Mouse (Mus musculus) intestine, postnatal 0 days (tissue): Measurements from ENCODE around the gene Apobec1. TPM values are rescaled to one million over a fixed set of nuclear protein-coding genes. Genes with fewer than 3 reads are reported as not detected.

Source experiments
- ATAC-seq: fragments of 200-750 bp; cut with Nextera tagmentation; 2 replicates; pipeline ENCODE4 v1.8.0; 2017; ENCODE audit warnings: mild to moderate bottlenecking, moderate TSS enrichment, moderate library complexity
- H3K27ac ChIP-seq: fragments of 300-500 bp; sonication (generic); 2 replicates; pipeline ENCODE4 v1.5.1; 2014; ENCODE audit warnings: mild to moderate bottlenecking, low read depth, low read length, moderate library complexity
- H3K27me3 ChIP-seq: fragments of 300-500 bp; sonication (generic); replicated peaks from 2 replicates; pipeline ENCODE4 v1.6.1; 2014; ENCODE audit warnings: low read length, mixed read lengths; ENCODE audit not compliant: control insufficient read depth, insufficient read depth
- H3K36me3 ChIP-seq: fragments of 300-500 bp; sonication (generic); 2 replicates; pipeline ENCODE4 v1.6.1; 2014; ENCODE audit warnings: mild to moderate bottlenecking, moderate library complexity; ENCODE audit not compliant: control insufficient read depth, insufficient read depth
- H3K4me1 ChIP-seq: fragments of 300-500 bp; sonication (generic); replicated peaks from 2 replicates; pipeline ENCODE4 v1.6.1; 2014; ENCODE audit warnings: antibody characterized with exemption, low read length, mixed read lengths; ENCODE audit not compliant: control insufficient read depth, insufficient read depth
- H3K4me2 ChIP-seq: fragments of 300-500 bp; sonication (generic); replicated peaks from 2 replicates; pipeline ENCODE4 v1.6.1; 2014; ENCODE audit warnings: low read depth, mild to moderate bottlenecking, moderate library complexity
- H3K4me3 ChIP-seq: fragments of 300-500 bp; sonication (generic); 2 replicates; pipeline ENCODE4 v1.5.1; 2014; ENCODE audit warnings: low read depth, low read length
- H3K9ac ChIP-seq: fragments of 300-500 bp; sonication (generic); 2 replicates; pipeline ENCODE4 v1.6.1; 2014; ENCODE audit warnings: mild to moderate bottlenecking, low read depth, low read length
- H3K9me3 ChIP-seq: fragments of 300-500 bp; sonication (generic); 2 replicates; pipeline ENCODE4 v1.6.1; 2016; ENCODE audit warnings: mixed run types; ENCODE audit not compliant: control insufficient read depth
- CTCF ChIP-seq: sonication (generic); IDR thresholded peaks from 2 replicates; pipeline ENCODE4 v1.5.1; 2016; ENCODE audit warnings: low read depth, mild to moderate bottlenecking, control low read depth, antibody characterized with exemption, moderate library complexity
- WGBS: fragments of 180-500 bp; shearing (Covaris S2); extraction: QIAGEN DNeasy Blood & Tissue Kit; methylation state at CpG from one replicate; pipeline ENCODE4 v1.1.7; 2014; 5-methylcytosine and 5-hydroxymethylcytosine counted together
- polyA plus RNA-seq: library from polyadenylated mRNA; unstranded; fragments of >200 nt; fragmentation: Nextera tagmentation; extraction: Ambion mirVana; gene quantifications from 2 replicates; pipeline ENCODE4 v1.2.1, GENCODE M21; 2015

The Apobec1 gene
- polyA plus RNA-seq, 1 experiment from 2014 or later: 26.0 TPM

- no peaks in the 10 kb centered on the region for H3K4me1 ChIP-seq
- H3K9me3 ChIP-seq: no peaks in the 10 kb centered on the region
- ATAC-seq: no peak
- WGBS: 87% methylated on average over 6 of the region's 6 CpGs
- no peaks in the 10 kb centered on the region for H3K36me3 ChIP-seq
- TF ChIP-seq CTCF: no peak
- no peak overlapping the region for H3K4me2 ChIP-seq
- H3K27ac ChIP-seq: no peak overlapping the region
- H3K9ac ChIP-seq: no peak overlapping the region
- H3K4me3 ChIP-seq: no peak overlapping the region
- H3K27me3 ChIP-seq: no peaks in the 10 kb centered on the region
Measured at GRCm38 (mm10) chr6:122621066-122621465, 18.8 kb upstream of the Apobec1 start.

- H3K27ac ChIP-seq: no peak overlapping the region
- 59% methylated on average over 3 of the region's 3 CpGs for WGBS
- H3K9me3 ChIP-seq: no peaks in the 10 kb centered on the region
- ATAC-seq: no peak
- no peak overlapping the region for H3K9ac ChIP-seq
- no peak overlapping the region for H3K4me2 ChIP-seq
- H3K36me3 ChIP-seq: no peaks in the 10 kb centered on the region
- no peaks in the 10 kb centered on the region for H3K27me3 ChIP-seq
- H3K4me1 ChIP-seq: no peaks in the 10 kb centered on the region
- no peak overlapping the region for H3K4me3 ChIP-seq
- TF ChIP-seq CTCF: no peak
Measured at GRCm38 (mm10) chr6:122616022-122616421, 13.8 kb upstream of the Apobec1 start.

- H3K9me3 ChIP-seq: no peaks in the 10 kb centered on the region
- TF ChIP-seq CTCF: peak; percentile 67
- no peak overlapping the region for H3K9ac ChIP-seq
- no peaks in the 10 kb centered on the region for H3K36me3 ChIP-seq
- no peak for ATAC-seq
- H3K4me1 ChIP-seq: peaks cover 3% of the 10 kb centered on the region; the same call in 1 of the 2 replicates
- 63% methylated on average over 2 of the region's 2 CpGs for WGBS
- no peak overlapping the region for H3K27ac ChIP-seq
- no peaks in the 10 kb centered on the region for H3K27me3 ChIP-seq
- H3K4me2 ChIP-seq: no peak overlapping the region
- no peak overlapping the region for H3K4me3 ChIP-seq
Measured at GRCm38 (mm10) chr6:122614047-122614446, 11.8 kb upstream of the Apobec1 start.

GRCm38 (mm10) chr6:122612426-122612825 lies 10.2 kb upstream of the Apobec1 start:
- 76% methylated on average over 4 of the region's 4 CpGs for WGBS
- H3K27ac ChIP-seq: no peak overlapping the region
- no peak for ATAC-seq
- H3K4me2 ChIP-seq: no peak overlapping the region
- peaks cover 3% of the 10 kb centered on the region; the same call in 1 of the 2 replicates for H3K4me1 ChIP-seq
- H3K27me3 ChIP-seq: no peaks in the 10 kb centered on the region
- no peaks in the 10 kb centered on the region for H3K9me3 ChIP-seq
- TF ChIP-seq CTCF: no peak
- no peaks in the 10 kb centered on the region for H3K36me3 ChIP-seq
- H3K9ac ChIP-seq: no peak overlapping the region
- H3K4me3 ChIP-seq: no peak overlapping the region

- Histone ChIP-seq H3K27me3 (no peaks in the 10 kb centered on the region), H3K36me3 (no peaks in the 10 kb centered on the region), H3K9me3 (no peaks in the 10 kb centered on the region), H3K9ac (no peak within 1 kb of the TSS), H3K4me1 (peaks cover 3% of the 10 kb centered on the region; the same call in 1 of the 2 replicates), H3K4me3 (no peak within 1 kb of the TSS), H3K4me2 (peak within 1 kb of the TSS; percentile 6; the same call in 1 of the 2 replicates), H3K27ac (no peak within 1 kb of the TSS)
- WGBS: 44% methylated on average over 14 of the region's 14 CpGs
- no peak for TF ChIP-seq CTCF
- ATAC-seq: no peak
Measured at GRCm38 (mm10) chr6:122609771-122610170, 7.5 kb upstream of the Apobec1 start, which contains the start of gene Gdf3. Gdf3 (minus strand) TSS chr6:122610087.

- Histone ChIP-seq H3K4me3 (no peak overlapping the region), H3K9me3 (no peaks in the 10 kb centered on the region), H3K27me3 (no peaks in the 10 kb centered on the region), H3K9ac (no peak overlapping the region), H3K36me3 (no peaks in the 10 kb centered on the region), H3K4me1 (peaks cover 3% of the 10 kb centered on the region; the same call in 1 of the 2 replicates), H3K27ac (no peak overlapping the region), H3K4me2 (peak overlapping the region; percentile 6; the same call in 1 of the 2 replicates)
- no peak for TF ChIP-seq CTCF
- ATAC-seq: no peak
- 52% methylated on average over 9 of the region's 9 CpGs for WGBS
Measured at GRCm38 (mm10) chr6:122609377-122609728, 7.1 kb upstream of the Apobec1 start.
